Mouse (Mus musculus) megakaryocyte, embryonic 14.5 days (primary cell): ENCODE data around the gene Rab3b.

Experiments used
- FLI1 ChIP-seq: IDR thresholded peaks from 2 replicates; pipeline ENCODE4 v1.6.1; 2012; ENCODE audit warnings: low read length, inconsistent platforms, mixed read lengths
- GATA1 ChIP-seq: IDR thresholded peaks from 3 replicates; pipeline ENCODE4 v1.6.1; 2012; ENCODE audit warnings: mixed read lengths, low read length, inconsistent platforms, borderline replicate concordance

DNA sequence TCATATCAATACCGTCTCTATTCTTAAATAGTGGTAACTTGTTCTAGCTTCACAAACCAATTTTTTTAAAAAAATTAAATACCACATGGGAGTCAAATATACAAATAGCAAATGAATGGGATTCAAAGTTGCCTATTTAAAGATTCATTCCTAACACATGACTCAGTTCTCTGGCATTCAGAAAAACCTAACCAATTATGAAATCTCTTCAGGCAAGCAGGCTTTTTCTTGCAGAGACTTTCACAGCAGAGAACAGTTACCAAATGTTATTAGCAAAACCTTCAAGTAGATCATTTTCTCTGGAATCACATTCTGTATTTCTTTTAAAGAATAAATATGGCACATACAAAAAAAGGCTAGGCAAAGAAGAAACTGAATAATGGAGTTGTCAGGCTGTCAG lies 48.2 kb upstream of the Rab3b start:
- TF ChIP-seq FLI1 (no peak), GATA1 (no peak)
